Comparison of ENCODE assay signal across 8 mouse cellular contexts in genomic region chr1:191026021-191026713, GRCm38 (mm10). TPM values are rescaled to one million over a fixed set of nuclear protein-coding genes. Genes with fewer than 3 reads are reported as not detected.
DNase-seq lines count a peak whose midpoint lies in the region; ATAC-seq lines count a peak whose summit lies in the region.

TSS of gene Flvcr1 (minus strand) at chr1:191026158.

- no peaks in the 10 kb centered on the region for H3K36me3 ChIP-seq in hindbrain, embryonic 16.5 days (ENCODE audit: control insufficient read depth, insufficient read depth, low read length)
- 0 out of 2 replicates have a peak, but pooled peaks cover 8% of the 10 kb centered on the region for H3K36me3 ChIP-seq in macrophage (ENCODE audit: inconsistent target)

- H3K79me2 ChIP-seq in macrophage (ENCODE audit: inconsistent target): peaks cover 39% of the 10 kb centered on the region

- peak within 1 kb of the TSS; percentile 61 for H3K4me3 ChIP-seq in hindbrain, embryonic 16.5 days (ENCODE audit: low read length)
- H3K4me3 ChIP-seq in macrophage (ENCODE audit: inconsistent target): peak within 1 kb of the TSS; percentile 78

- DNase-seq in WW6 (ENCODE audit: low read depth, low spot score): peak; percentile 98
- DNase-seq in cerebellum, postnatal 4 days (ENCODE audit: low spot score in 2 of 2): peak; percentile 95 to 98
- peak; percentile 99 for DNase-seq in gastrocnemius, adult 18-20 months (ENCODE audit: low spot score)
- DNase-seq in left cerebral cortex, adult 18-20 months (ENCODE audit: low spot score in 2 of 2): peak; percentile 96 to 98
- DNase-seq in right cerebral cortex, adult 18-20 months: peak; percentile 99
- peak; percentile 80 for DNase-seq in urinary bladder, postnatal 10 days (ENCODE audit: low spot score)

- peak within 1 kb of the TSS; percentile 86 for H3K27ac ChIP-seq in hindbrain, embryonic 16.5 days (ENCODE audit: low read depth, low read length)
- H3K27ac ChIP-seq in macrophage: peak within 1 kb of the TSS; percentile 58

- H3K27me3 ChIP-seq in hindbrain, embryonic 16.5 days (replicated peaks; ENCODE audit: control insufficient read depth, insufficient read depth, low read length): no peaks in the 10 kb centered on the region

- peaks cover 3% of the 10 kb centered on the region; the same call in 1 of the 2 replicates for H3K4me1 ChIP-seq in hindbrain, embryonic 16.5 days (ENCODE audit: control insufficient read depth, insufficient read depth, low read depth, low read length)

- no peaks in the 10 kb centered on the region for H3K9me3 ChIP-seq in hindbrain, embryonic 16.5 days (ENCODE audit: control insufficient read depth, low read length)

- peak within 1 kb of the TSS; percentile 82 for H3K4me2 ChIP-seq in hindbrain, embryonic 16.5 days (ENCODE audit: low read length)

- H3K9ac ChIP-seq in hindbrain, embryonic 16.5 days (ENCODE audit: low read depth, low read length): peak within 1 kb of the TSS; percentile 72

- under 1% methylated on average over 41 of the region's 50 CpGs for WGBS in hindbrain, embryonic 16.5 days
- WGBS in macrophage (ENCODE audit: missing documents): 1% methylated on average over 49 of the region's 50 CpGs

- ATAC-seq in hindbrain, embryonic 16.5 days: peak; percentile 99

RNA-seq across cellular contexts. Expression of gene Flvcr1, which starts in this region (rescaled TPM):
- total RNA-seq in gastrocnemius, adult 18-20 months (2021): 10 to 100 TPM; 11.5 to 13.8 TPM
- polyA plus RNA-seq in hindbrain, embryonic 16.5 days (2015; fragmentation: Nextera tagmentation; extraction: Ambion mirVana): 8.5 and 8.6 TPM in 2 replicates
- 10 to 100 TPM; 11.5 to 14.5 TPM for total RNA-seq in left cerebral cortex, adult 18-20 months (2021)
- 100 to 1,000 TPM in 20 of 26 experiments, 10 to 100 TPM in 6; 35.0 to 275 (median 143) TPM for total RNA-seq in macrophage (2018; cell fraction: chromatin; rRNA removed)
- total RNA-seq in macrophage (2018; cell fraction: cytosol; rRNA removed): 100 to 1,000 TPM in 1 of 26 experiments, 10 to 100 TPM in 25; 32.5 to 109 (median 56.1) TPM
- 100 to 1,000 TPM in 21 of 26 experiments, 10 to 100 TPM in 5; 40.7 to 293 (median 123) TPM for total RNA-seq in macrophage (2018; cell fraction: nucleus; rRNA removed)
- 58.5 to 74.7 TPM (median 60.7 TPM) in 3 replicates for polyA plus RNA-seq in macrophage (2018)

Comparison
In these comparisons a context has a peak if more than half of its experiments do, and no peak if none do; other contexts are left out.
1. Peak in every context shown above with its lines: DNase-seq, ATAC-seq, H3K4me3 ChIP-seq and H3K27ac ChIP-seq.